Mouse (Mus musculus): ENCODE measurements around the gene Nfia. TPM values are rescaled to one million over a fixed set of nuclear protein-coding genes. Genes with fewer than 3 reads are reported as not detected.

Nfia gene
- polyA plus RNA-seq, 1 experiment: 0.02 TPM

GRCm38 (mm10) chr4:97793931-97794330, 21.4 kb downstream of the Nfia start:
- Histone ChIP-seq H3K27me3 (replicated peaks) (peaks cover 9% of the 10 kb centered on the region), H3K4me3 (replicated peaks) (no peak overlapping the region), H3K4me1 (peaks cover 1% of the 10 kb centered on the region; the same call in 1 of the 2 replicates), H3K36me3 (replicated peaks; ENCODE audit: low read length) (no peaks in the 10 kb centered on the region), H3K9me3 (no peaks in the 10 kb centered on the region)
- TF ChIP-seq GATA1 (IDR thresholded peaks at IDR 0.05; ENCODE audit: borderline replicate concordance, low read length) (no peak), FLI1 (IDR thresholded peaks at IDR 0.05; ENCODE audit: low read length) (no peak)

DNA sequence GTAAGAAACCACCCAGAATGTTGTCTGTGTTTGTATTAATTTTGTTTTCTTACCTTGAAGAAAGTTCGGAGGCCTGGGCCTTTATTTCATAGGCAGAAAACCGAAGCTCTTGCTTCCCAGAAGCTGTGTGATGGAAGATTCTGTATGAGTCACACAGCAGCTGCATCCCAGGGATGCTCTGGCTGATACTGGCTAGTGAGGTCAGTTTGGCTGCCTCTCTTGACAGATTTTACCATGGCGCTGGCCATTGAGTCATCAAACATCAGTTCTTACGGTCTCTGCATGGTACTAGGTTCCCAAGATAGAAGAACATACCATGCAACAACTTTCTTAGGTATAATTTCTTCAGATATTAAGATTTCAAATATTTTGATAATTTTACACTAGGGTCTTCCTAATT, 22.3 kb downstream of the Nfia start:
- H3K4me1 ChIP-seq: no peaks in the 10 kb centered on the region
- peaks cover 6% of the 10 kb centered on the region for H3K27me3 ChIP-seq (replicated peaks)
- TF ChIP-seq GATA1 (IDR thresholded peaks at IDR 0.05; ENCODE audit: borderline replicate concordance, low read length): no peak
- no peak for TF ChIP-seq FLI1 (IDR thresholded peaks at IDR 0.05; ENCODE audit: low read length)
- H3K4me3 ChIP-seq (replicated peaks): no peak overlapping the region
- H3K36me3 ChIP-seq (replicated peaks; ENCODE audit: low read length): no peaks in the 10 kb centered on the region
- H3K9me3 ChIP-seq: no peaks in the 10 kb centered on the region

DNA sequence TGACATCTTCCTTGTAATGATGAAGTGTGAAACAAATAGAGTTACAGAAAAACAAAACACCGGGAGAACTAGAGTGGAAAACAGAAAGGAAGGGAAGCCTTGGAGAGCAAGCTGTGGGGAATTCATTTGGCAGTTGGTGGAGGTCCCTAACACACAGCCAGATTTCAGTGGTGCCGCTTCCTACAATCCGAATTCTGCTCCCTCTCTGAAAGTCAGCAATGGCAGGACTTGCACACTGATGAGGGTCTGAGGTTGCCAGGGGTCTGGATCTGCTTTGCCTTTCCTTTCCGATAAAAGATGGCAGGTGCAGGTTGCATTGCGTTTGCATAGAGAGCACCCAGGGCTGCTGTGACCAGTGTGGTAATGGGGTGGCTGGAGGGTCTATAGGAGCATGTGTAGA, 23.4 kb downstream of the Nfia start:
- peaks cover 10% of the 10 kb centered on the region for H3K27me3 ChIP-seq (replicated peaks)
- no peaks in the 10 kb centered on the region for H3K4me1 ChIP-seq
- no peak overlapping the region for H3K4me3 ChIP-seq (replicated peaks)
- no peaks in the 10 kb centered on the region for H3K9me3 ChIP-seq
- H3K36me3 ChIP-seq (replicated peaks; ENCODE audit: low read length): no peaks in the 10 kb centered on the region
- TF ChIP-seq FLI1 (IDR thresholded peaks at IDR 0.05; ENCODE audit: low read length): no peak
- no peak for TF ChIP-seq GATA1 (IDR thresholded peaks at IDR 0.05; ENCODE audit: borderline replicate concordance, low read length)

DNA sequence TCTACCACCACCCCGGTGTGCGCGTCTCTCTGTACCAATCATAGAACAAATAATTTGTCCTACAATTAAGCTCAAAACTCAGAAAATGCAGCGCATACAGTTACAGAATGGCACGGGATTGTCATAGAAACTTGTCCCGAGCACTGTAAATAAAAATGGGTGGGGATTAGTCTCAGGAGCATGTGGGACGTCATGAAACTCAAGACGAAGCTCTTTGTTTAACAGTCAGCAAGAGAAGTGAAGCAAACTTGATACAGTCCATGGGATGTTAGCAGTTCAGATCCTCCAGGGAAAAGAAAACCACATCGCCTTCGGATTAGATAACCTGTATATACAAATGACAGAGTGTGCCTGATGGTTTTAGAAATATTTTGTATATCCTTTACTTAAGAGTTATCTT, 24.0 kb downstream of the Nfia start:
- Histone ChIP-seq H3K36me3 (replicated peaks; ENCODE audit: low read length) (no peaks in the 10 kb centered on the region), H3K4me1 (no peaks in the 10 kb centered on the region), H3K27me3 (replicated peaks) (peaks cover 10% of the 10 kb centered on the region), H3K4me3 (replicated peaks) (no peak overlapping the region), H3K9me3 (no peaks in the 10 kb centered on the region)
- TF ChIP-seq FLI1 (IDR thresholded peaks at IDR 0.05; ENCODE audit: low read length): no peak
- no peak for TF ChIP-seq GATA1 (IDR thresholded peaks at IDR 0.05; ENCODE audit: borderline replicate concordance, low read length)

- Histone ChIP-seq H3K4me1 (no peaks in the 10 kb centered on the region; the same call in 1 of the 2 replicates), H3K36me3 (replicated peaks; ENCODE audit: low read length) (no peaks in the 10 kb centered on the region), H3K9me3 (no peaks in the 10 kb centered on the region), H3K27me3 (replicated peaks) (peaks cover 7% of the 10 kb centered on the region), H3K4me3 (replicated peaks) (no peak overlapping the region)
- TF ChIP-seq FLI1 (IDR thresholded peaks at IDR 0.05; ENCODE audit: low read length) (no peak), GATA1 (IDR thresholded peaks at IDR 0.05; ENCODE audit: borderline replicate concordance, low read length) (no peak)
Observed at GRCm38 (mm10) chr4:97803791-97804190, 31.3 kb downstream of the Nfia start.

DNA sequence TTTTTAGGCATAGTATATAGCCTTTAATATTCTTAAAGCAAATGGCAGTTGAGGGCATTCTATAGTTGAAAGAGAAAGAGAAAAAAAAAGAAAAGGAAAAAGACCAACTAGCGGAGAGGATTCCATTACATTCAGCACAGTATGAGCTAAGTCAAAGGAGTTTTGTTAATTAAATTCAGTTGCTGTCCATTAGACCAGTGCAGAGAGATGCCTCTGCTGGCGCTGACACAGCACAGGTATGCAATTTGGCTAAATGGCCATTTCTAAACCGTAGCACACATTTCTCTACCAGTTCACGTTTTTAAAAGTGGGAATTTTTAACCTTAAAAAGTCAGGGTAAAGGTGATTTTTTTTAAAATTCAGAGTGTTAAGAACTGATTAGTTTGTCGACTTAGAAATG, 32.1 kb downstream of the Nfia start:
- TF ChIP-seq FLI1 (IDR thresholded peaks at IDR 0.05; ENCODE audit: low read length) (no peak), GATA1 (IDR thresholded peaks at IDR 0.05; ENCODE audit: borderline replicate concordance, low read length) (no peak)
- Histone ChIP-seq H3K4me3 (replicated peaks) (no peak overlapping the region), H3K9me3 (no peaks in the 10 kb centered on the region), H3K4me1 (no peaks in the 10 kb centered on the region; the same call in 1 of the 2 replicates), H3K36me3 (replicated peaks; ENCODE audit: low read length) (no peaks in the 10 kb centered on the region), H3K27me3 (replicated peaks) (peaks cover 7% of the 10 kb centered on the region)

GRCm38 (mm10) chr4:97805255-97805654, 32.7 kb downstream of the Nfia start:
- Histone ChIP-seq H3K36me3 (replicated peaks; ENCODE audit: low read length) (no peaks in the 10 kb centered on the region), H3K4me1 (no peaks in the 10 kb centered on the region; the same call in 1 of the 2 replicates)

DNA sequence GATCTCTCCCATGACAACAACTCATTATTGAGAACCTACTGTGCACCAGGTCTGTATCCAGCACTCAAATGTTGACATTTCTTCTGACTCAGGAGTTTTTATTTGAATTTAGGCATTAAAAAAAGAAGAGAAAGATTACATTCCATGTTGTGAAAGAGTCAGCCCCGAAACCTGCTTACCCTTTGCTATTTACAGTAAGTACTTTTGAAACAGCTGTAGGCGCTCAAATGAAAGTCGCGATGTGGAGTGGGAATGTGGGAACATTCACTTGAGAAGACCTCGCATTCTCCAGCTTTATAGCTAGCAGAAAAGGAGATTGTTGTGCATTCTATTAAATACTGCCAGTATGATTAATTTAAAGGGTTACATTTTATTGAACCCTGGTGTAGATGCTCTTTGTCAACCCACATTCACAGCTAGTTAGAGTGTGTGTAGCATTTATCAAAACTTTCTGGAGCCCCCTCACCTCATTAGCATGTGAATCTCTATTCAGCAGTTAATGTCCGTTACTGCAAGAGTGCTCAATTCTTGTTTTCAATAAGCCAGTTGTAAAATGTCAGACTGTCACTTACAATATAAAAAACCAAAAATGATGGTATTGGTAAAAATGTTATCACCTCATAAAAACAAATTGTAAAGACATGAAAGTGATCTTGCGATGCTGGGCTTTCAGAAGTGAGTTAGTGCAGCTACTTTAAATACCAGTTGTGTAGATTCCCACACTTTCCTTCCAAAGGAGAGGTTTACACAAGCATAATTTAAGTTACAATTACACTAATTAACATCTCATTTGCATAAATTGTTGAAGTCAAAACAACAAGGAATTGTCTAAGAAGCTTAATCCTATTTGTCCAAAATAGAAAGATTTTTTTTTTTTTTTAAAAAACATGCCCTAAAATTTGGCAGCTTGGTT, 33.6 kb downstream of the Nfia start:
- H3K4me1 ChIP-seq: no peaks in the 10 kb centered on the region; the same call in 1 of the 2 replicates

More at GRCm38 (mm10) chr4:97805255-97805654, 32.7 kb downstream of the Nfia start:
- no peak for TF ChIP-seq GATA1 (IDR thresholded peaks at IDR 0.05; ENCODE audit: borderline replicate concordance, low read length)
- no peak for TF ChIP-seq FLI1 (IDR thresholded peaks at IDR 0.05; ENCODE audit: low read length)
- Histone ChIP-seq H3K27me3 (replicated peaks) (peaks cover 2% of the 10 kb centered on the region), H3K9me3 (no peaks in the 10 kb centered on the region), H3K4me3 (replicated peaks) (no peak overlapping the region)

GRCm38 (mm10) chr4:97806924-97807323, 34.4 kb downstream of the Nfia start:
- peaks cover 2% of the 10 kb centered on the region for H3K27me3 ChIP-seq (replicated peaks)
- H3K4me3 ChIP-seq (replicated peaks): no peak overlapping the region
- no peaks in the 10 kb centered on the region for H3K36me3 ChIP-seq (replicated peaks; ENCODE audit: low read length)
- H3K9me3 ChIP-seq: no peaks in the 10 kb centered on the region
- no peak for TF ChIP-seq GATA1 (IDR thresholded peaks at IDR 0.05; ENCODE audit: borderline replicate concordance, low read length)
- TF ChIP-seq FLI1 (IDR thresholded peaks at IDR 0.05; ENCODE audit: low read length): no peak
- no peaks in the 10 kb centered on the region; the same call in 1 of the 2 replicates for H3K4me1 ChIP-seq

More for the DNA sequence above, 33.6 kb downstream of the Nfia start:
- no peaks in the 10 kb centered on the region for H3K9me3 ChIP-seq
- TF ChIP-seq FLI1 (IDR thresholded peaks at IDR 0.05; ENCODE audit: low read length) (no peak), GATA1 (IDR thresholded peaks at IDR 0.05; ENCODE audit: borderline replicate concordance, low read length) (no peak)
- no peak overlapping the region for H3K4me3 ChIP-seq (replicated peaks)
- peaks cover 2% of the 10 kb centered on the region for H3K27me3 ChIP-seq (replicated peaks)
- H3K36me3 ChIP-seq (replicated peaks; ENCODE audit: low read length): no peaks in the 10 kb centered on the region

DNA sequence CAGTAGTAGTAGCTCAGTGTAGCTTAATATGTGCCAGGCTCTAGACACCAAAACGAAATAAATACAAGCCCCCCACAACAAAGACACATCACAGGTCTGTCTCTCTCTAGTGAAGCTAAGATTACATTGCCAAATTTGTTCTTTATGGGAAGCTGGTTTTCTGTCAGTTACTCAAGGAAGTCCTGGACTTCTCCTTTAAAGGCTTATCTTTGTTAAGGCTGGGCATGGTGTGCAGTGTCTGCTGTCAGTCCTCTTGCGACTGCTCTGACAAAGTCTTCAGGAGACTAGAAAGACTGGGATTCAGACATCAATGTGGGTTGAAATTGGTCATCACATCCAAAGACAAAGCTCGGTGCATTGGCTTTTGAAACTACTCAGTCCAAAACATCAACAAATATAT, 36.4 kb downstream of the Nfia start:
- Histone ChIP-seq H3K9me3 (no peaks in the 10 kb centered on the region), H3K4me3 (replicated peaks) (no peak overlapping the region), H3K36me3 (replicated peaks; ENCODE audit: low read length) (no peaks in the 10 kb centered on the region), H3K4me1 (no peaks in the 10 kb centered on the region; the same call in 1 of the 2 replicates), H3K27me3 (replicated peaks) (peaks cover 2% of the 10 kb centered on the region)
- TF ChIP-seq GATA1 (IDR thresholded peaks at IDR 0.05; ENCODE audit: borderline replicate concordance, low read length) (no peak), FLI1 (IDR thresholded peaks at IDR 0.05; ENCODE audit: low read length) (no peak)
